Mouse (Mus musculus) C2C12 (cell line): ENCODE data around the gene Gtf3a.

Experiments
- CTCF ChIP-seq: IDR thresholded peaks from one replicate; pipeline ENCODE4 v1.5.1; 2011; ENCODE audit not compliant: control insufficient read depth, insufficient read depth, insufficient read length
- USF1 ChIP-seq: IDR thresholded peaks from one replicate; pipeline ENCODE4 v1.6.1; 2011; ENCODE audit warnings: low read depth, mild to moderate bottlenecking, control low read depth, moderate library complexity

- TF ChIP-seq USF1 (no peak), CTCF (no peak)
Observed at GRCm38 (mm10) chr5:146937541-146938503, 10.6 kb upstream of the Gtf3a start.
